Mouse (Mus musculus): ENCODE results near the gene Pmel.
"Not testable (repeated sequence)": the region's sequence is repeated elsewhere in the genome, so short reads cannot be mapped to it uniquely, and the experiment has no call there.

Pmel gene

DNA sequence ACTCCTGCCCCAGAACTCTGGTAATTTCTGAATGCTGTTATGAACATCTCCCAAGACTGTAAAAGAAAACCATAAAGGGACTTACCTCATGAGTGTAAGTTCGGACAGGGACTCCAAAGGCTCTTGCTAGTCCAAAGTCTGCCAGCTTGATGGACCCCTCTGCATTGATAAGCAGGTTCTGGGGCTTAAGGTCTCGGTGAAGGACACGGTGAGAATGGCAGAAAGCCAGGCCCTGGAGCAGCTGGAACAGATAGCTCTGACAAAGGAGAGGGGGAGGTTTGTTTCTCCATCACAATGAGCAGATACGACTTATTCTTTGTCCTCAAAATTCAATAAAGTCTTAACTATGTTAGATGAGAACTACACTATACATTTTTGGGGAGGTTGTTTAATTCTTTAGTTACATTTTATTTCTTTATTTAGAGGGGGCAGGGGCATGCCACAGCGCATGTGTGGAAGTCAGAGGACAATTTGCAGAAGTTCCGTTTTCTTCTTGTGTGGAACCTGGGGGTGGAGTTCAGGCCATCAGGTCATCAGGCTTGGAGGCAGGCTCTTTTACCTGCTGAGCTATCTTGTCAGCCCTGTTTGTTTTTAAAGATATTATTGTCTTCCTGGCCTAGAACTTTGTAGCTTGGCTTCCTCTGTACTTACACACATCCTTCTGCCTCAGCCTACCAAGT is 1.5 kb upstream of the Pmel start:
- DNase-seq: no peak

DNA sequence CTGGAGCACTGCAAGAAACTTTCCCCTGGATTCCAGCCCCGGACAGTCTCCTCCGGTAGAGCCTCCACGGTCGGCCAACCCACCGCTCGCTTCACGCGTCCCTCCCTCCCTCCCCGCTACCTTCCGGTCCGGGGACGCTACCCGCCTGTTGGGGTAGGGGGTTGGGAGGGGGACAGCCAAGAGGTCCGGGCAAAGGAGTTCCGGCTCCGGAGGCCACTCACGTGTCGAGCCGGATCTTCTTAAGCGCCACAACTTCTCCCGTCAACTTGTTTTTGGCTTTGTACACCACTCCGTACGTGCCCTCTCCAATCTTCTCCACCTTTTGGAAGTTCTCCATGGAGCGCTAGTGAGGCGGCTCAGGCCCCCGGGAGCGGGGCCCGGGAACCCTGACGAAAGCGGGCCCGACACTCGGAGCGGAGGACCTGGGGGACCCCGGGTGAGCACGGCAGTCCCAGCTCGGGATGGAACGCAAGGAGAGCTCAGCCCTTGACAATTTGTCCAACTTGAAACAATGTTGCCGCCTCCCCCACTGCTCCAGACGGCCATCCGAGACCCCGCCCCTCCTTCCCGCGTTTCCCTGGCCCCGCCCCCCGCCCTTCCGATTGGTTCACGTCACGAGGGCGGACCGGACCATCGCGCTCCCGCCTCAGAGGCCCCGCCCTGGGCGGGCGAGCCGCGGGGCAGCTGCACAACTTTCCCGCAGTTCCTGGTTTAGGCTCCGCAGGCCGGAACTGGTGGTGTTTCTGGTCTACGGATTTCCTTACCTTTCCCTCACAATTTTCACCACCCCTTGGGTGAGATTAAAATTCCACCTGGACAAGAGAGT is 709 bp downstream of the Pmel start, which contains the start of gene Cdk2:
Gene Cdk2, minus strand, starts transcription at position 541 of the 826 bp plus-strand sequence.
- DNase-seq: peak; percentile 95

DNA sequence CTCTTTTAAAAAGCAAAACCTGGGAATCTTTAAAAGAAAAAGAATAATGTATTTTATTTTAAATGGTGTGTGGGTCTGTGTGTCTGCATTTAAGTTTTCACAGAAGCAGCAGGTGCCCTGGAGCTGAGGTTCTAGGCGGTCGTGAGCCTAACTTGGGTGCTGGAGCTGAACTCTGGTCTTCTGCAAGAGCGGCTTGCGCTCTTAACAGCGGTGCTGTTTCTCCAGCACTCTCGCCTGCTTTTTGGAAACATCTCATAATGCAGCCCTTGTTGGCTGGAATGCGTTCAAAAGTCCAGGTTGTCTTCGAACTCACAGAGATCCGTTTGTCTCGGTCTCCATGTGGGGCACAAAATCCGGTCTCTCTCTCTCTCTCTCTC is 1.3 kb downstream of the Pmel start:
- DNase-seq: peak; percentile 27

DNA sequence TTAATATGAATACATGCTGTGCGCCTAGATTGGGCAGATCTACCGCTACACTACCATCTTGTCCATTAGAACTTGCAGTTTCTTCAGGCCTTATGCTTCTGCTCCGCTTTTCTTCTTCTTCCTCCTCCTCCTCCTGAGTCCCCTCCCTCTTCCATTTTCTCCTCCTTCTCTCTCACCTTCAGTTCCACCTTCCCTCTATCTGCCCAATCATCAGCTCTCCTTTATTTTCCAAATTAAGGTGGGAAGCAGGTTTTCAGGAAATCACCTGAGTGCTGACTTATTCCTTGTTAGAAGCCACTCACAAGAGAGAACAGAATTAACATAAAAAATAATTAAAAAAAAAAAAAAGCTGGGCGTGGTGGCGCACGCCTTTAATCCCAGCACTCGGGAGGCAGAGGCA is 7.3 kb downstream of the Pmel start:
- DNase-seq: not testable (repeated sequence)

DNA sequence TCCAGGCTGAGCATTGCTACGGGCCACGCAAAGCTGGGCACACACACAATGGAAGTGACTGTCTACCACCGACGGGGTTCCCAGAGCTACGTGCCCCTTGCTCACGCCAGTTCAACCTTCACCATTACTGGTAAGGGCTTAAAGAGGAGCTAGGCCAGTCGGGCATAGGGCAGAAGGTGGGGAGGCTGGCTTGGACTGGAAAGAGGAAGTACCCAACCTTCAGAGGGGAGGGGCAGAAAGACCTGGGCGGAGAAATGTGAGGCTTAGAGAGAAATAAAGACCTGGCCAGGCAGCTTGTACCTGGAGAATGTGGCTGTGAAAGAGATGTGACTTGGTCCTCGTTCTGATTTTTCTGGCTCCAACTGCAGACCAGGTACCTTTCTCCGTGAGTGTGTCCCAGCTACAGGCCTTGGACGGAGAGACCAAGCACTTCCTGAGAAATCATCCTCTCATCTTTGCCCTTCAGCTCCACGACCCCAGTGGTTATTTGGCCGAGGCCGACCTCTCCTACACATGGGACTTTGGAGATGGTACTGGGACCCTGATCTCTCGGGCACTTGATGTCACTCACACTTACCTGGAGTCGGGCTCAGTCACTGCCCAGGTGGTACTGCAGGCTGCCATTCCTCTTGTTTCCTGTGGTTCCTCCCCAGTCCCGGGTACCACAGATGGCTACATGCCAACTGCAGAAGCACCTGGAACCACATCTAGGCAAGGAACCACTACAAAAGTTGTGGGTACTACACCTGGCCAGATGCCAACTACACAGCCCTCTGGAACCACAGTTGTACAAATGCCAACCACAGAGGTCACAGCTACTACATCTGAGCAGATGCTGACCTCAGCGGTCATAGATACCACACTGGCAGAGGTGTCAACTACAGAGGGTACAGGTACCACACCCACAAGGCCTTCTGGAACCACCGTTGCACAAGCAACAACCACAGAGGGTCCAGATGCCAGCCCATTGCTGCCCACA is 11.9 kb downstream of the Pmel start:
- peak; percentile 27 for DNase-seq

DNA sequence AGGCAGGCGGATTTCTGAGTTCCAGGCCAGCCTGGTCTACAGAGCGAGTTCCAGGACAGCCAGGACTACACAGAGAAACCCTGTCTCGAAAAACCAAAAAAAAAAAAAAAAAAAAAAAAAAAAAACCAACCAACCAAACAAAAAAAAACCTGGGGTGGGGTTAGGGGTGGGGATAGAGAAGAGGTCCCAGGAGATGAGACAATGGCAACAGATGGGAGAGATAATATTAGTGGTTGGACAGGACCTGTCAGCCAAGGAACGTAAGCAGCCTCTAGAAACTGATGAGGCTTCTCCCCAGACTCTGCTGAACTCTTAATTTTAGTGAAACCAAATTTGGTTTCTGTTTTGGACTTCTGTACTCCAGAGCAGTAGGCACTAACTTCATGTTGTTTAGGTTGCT is 21.5 kb downstream of the Pmel start:
- not testable (repeated sequence) for DNase-seq

DNA sequence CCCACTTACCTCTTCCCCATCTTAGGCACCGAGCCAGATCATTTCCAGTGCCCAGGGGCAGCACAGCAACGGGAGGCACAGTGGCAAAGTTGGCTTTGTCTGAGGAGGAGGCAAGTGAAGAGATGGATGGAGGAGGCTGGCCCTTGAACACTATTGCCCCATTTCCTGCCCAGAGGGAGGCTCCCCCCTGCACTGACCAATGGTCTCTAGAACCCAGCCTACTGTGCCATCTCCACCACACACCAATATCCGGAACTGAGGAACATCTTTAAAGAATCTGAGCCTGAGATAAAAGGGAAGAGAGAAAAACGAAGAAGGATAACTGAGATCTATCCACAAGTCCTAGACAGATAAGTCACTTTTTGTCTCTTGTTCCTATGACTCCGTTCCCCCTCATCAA is 24.1 kb downstream of the Pmel start:
- no peak for DNase-seq

DNA sequence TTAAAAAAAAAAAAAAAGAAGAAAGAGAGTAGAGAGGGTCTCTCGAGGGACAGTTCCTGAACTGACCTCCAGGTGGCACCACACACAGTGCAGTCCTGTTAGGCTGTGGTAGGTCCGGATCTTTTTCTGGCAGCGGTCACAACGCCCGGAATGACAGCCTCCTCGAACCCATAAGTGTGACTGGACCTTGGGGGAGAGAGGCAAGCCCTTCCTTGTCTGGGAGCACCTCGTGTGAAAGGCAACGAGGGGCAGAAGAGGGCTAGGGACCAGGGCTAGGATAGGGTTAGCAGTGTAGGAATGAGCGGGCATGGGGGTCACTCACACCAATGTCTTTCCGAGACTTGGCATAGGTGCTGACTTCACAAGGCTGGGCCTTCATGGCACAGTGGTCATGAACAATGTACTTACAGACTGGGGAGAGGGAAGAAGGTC is 27.0 kb downstream of the Pmel start:
- peak; percentile 89 for DNase-seq

DNA sequence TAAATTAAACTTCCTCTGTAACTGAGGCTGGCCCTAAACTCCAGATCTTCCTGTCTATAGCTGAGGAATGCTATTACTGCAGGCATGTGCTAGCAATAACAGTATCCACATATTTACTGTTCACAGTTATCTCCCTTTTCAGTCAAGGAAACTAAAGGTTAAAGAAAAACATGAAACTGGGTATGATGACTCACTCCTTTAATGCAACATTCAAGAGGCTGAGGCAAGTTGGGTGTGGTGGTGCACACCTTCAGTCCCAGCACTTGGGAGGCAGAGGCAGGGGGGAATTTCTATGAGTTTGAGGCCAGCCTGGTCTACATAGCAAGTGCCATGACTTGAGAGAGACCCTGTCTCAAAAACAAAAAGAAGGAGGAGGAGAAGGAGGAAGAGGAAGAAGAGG is 28.0 kb downstream of the Pmel start:
- DNase-seq: no peak

DNA sequence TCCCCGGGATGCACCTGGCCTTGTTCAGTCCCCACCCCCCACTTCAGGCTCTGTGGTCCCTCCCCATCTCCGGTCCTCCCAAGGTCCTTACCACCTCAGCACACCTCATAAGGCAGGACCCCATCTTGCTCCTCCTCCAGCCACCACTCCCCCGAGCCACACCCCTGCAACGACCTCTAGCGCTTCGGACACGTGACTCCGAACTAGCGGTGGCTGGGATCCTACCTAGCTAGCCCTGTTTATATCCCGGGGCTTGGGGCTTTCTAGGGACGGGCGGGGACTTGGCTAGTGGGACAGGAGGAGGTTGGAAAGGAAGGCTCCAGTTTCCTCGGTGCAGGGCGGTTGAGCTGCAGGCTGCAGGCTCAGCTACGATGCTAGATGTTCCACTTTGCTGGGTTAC is 33.4 kb downstream of the Pmel start:
- DNase-seq: peak; percentile 27

DNA sequence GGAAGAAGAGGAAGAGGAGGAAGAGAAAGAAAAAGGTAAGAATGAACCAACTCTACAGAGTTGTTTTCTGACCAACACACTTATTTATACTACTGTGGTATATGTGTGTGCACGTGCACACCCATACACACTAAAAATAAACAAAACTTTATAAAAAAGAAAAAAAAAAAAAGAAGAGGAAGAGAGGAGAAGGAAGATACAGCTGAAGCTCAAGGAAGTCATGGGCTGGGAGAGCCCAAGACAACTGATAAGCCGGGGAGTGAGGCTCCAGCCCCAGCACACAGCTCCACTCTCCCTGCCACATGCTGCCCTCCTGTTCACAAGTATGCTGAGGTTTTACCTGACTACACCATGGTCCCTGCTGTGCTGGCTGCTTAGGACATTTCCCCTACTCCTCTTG is 36.3 kb downstream of the Pmel start:
- no peak for DNase-seq

DNA sequence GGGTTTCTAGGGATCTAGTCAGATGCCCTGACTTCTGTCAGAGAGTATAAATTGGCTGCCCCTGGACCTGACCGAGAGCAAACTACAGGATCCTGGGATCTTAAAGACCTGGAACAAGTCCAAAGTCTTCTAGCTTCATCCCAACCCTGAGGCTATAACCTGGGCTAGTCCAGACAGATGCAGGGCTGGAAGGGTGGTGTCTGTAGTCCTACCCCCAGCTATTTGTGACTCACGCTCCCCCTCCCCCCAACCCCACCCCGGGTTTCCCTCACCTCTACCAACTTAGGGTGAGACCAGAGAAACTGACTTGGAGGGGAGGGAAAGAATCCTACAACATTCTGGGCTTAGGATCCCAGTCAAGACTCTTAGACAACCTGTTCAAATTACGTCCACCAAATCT is 38.6 kb downstream of the Pmel start:
- no peak for DNase-seq

DNA sequence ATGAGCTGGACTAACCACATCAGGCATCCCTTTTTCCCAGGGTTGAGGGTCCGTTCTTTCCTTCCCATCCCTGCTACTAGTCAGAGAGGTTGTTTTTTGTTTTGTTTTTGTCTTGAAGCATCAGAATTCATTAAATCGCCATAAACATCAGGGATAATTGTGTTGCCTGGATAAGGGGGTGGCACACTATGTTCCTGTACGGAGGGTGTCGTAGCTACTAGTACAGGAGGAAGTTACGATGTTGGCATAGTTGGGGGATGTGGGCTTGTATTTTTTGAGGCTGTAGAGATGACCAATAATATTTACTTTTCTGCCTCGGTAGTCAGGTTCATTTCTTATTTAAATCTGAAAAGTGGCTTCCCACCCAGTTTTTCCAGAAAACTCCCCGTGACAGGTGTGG is 39.2 kb downstream of the Pmel start:
- peak; percentile 9 for DNase-seq

DNA sequence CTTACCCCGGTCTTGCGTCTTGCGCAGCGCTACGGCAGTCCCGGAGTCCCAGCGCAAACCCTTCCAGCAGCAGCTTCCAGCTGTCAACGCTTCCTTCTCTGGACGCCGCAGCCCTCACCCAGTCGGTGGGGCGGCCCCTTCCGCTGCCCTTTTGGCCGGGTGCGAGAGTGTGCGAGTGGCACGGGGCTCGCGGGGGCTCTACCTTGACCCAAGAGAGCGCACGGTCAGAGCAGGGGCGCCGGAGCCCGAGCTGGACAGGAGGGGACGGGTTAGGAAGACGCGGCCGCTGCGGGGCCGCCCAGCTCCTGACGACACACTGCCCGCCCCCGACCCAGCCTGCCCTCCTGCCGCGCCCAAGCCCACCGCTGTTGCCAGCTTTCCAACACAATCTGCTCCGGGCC is 39.8 kb downstream of the Pmel start:
- peak; percentile 78 for DNase-seq

DNA sequence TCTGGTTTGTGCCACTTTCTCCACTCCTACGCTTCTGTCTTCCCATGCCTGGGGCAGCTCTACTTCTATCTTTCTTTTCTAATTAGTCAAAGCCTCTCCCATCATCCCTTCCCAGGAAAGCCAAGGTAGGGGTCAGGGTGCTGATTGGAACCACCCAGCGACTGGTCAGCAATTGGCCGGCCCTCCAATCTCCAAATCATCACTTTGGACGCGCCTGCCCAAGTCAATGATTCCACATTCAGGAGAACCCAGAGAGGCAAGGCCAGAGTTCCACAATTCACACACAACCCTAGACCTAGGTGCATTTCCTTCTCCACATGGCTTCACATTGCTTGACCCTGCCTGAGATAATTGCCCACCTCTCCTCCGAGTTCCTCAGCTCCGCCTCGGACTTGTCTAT is 40.2 kb downstream of the Pmel start:
- DNase-seq: no peak

DNA sequence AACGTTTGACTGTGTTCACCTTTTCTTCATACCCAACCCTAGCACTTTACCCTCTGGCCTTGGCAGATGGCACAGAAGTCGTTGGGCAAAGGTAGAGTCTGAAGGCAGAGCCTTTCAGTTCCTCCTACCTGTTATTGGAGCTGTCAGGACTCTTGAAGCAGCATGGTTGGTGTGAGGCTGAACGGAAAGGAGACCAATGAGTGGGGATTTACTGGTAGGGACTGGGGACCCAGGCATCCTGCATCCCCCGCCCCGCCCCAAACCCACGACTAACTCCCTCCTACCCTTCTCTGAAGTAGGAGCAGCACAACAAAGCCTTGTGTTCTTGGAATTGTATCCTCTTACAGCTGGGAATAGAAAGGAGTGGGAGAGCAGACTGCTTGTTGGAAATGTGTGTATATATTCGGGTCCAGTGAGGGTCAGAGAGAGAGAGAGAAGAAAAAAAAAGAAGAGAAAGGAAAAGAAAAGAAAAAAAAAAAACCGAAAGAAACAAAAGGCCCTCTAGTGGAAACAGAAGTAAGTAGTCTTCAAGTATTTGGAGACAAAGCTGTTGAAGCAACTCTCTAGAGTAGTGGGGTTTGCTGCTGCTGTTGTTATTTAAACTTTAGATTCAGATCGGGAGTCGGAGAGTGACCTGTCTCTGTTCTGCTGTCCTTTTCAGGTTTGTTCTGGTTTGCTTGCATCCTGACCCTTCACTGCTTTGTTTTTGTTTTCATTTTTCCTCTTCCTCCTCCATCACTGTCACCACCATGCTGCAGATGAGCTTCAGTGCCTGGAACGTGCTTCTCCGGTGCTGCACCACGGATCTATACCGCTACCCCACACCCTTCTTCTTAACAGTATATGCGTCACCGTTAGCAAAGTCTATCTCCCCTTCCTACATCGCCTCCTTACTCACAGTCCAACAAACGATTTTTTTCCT is 40.9 kb downstream of the Pmel start, which contains the start of gene Dgka:
Gene Dgka, minus strand, starts transcription at position 176 of the 922 bp plus-strand sequence.
- peak; percentile 53 for DNase-seq

DNA sequence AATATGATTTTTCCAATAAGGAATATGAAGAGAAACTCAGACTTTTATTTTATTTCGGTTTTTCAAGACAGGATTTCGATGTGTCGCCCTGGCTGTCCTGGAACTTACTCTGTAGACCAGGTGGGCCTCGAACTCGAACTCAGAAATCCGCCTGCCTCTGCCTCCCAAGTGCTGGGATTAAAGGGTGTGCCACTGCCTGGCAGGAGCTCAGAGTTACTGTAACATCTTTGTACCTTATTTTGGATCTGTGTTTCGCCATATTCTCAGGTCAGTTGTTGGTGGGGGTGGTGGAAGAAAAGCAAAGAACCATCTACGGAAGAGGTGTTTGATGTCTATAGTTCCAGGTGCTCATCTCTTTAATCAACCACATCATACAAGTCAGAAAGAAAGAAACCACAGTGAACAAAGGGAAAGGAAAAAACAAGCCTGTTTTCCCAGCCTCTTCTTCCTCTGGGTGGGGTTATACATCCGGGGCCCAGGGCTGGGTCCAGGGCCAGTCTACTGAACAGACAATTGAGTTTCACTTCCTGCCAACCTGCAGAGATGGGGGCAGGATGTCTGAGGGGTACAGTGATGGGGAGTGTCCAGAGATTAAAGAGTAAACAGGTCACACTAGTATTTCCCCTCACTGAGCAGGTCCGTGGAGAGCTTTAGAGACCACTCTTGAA is 42.1 kb downstream of the Pmel start:
- peak; percentile 51 for DNase-seq

DNA sequence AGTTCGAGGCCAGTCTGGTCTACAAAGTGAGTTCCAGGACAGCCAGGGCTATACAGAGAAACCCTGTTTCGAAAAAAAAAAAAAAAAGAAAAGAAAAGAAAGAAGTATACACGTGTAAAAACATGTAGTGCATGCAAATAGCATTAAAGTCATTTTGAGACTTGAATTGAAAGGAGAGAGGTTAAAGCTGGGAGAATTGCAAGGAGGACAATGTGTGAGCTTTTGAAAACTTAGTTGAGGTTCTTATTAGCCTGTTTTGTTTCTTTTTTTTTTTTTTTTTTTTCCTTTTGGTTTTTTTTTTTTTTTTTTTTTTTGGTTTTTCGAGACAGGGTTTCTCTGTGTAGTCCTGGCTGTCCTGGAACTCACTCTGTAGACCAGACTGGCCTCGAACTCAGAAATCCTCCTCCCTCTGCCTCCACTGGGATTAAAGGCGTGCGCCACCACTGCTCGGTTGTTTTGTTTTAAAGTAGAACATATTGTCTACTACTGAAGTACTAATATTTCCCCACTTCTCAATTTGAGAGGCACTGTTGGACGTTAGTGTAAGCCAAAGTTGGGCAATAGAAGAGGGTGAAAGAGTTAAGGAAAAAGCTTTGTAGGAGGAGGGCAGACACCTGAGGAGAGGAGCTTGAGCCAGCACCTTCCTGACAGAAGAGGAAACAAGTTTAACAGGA is 43.1 kb downstream of the Pmel start:
- no peak for DNase-seq

DNA sequence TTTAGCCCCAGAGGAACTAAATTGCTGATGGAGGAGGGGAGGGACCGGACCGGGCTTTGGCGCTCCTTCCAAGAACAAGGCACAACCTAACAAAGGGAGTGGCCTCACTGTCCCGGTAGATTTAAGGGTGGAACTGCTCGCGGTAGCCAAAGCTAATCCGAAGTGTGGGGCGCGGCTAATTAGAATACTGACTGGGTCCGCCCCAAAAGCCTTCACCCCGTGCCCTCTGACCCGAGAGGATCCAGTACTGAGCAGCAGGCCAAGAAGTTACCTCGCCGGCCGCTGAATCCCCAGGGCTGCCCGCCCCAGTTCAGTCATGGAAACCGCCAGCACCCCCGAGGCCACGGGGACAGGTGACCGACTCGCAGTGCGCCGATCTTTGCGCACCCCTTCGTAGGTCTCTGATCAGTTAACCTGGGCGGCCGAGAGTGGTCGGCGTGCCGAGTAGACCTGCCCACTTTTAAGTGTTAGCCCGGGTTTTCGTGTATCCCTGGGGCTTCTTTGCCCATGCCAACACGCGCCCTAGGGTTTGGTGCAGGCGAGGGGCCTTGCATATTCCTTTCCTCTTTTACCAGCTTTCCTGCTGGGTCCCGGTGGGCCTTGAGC is 43.8 kb downstream of the Pmel start, which contains the start of gene Pym1:
Gene Pym1, plus strand, starts transcription at position 244 of the 606 bp plus-strand sequence.
- peak; percentile 89 for DNase-seq

DNA sequence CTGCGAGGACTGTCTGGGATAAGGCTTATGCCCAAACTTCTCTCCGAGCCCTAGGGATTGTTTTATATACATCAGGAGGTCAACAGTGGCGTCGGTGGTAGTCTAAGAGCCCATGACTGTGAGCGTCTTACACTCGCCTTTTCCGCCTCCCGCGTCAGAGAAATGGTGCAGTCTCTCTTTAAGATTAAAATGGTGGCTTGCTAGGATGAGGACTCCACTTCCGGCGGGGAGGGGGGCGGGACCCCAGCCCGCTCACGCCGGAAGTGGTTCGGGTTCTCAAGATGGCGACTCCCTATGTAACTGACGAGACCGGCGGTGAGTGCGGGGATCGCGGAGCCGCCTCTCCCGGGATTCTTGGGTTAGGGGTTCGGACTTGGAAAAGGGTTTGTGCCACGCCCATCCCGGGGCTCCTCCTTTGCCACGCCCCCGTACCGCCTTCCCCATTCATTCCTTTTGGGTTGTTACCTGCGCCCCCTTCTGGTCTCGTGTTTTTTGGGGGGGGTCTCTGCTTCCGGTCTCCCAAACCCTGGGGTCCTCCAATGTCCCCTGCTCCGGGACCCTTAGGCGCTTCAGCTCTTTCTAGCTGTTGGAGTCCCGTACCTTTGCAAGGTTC is 44.4 kb downstream of the Pmel start:
- DNase-seq: peak; percentile 79

Measured in lung, postnatal 10 days (tissue).